Mouse (Mus musculus) Muller cell, postnatal 12 days (primary cell): ENCODE measurements at regions not wholly inside any gene's neighbourhood (a gene's known extent, or its start where the extent isn't known, plus 50 kb on each side); places are given as distances from the start of the nearest gene placed in this dataset.
A peak's percentile ranks its signal among the peaks of the same experiment; 100 is the strongest.

Source experiments
- DNase-seq: peaks from one replicate; pipeline ENCODE4 v3.0.0-alpha.2; 2015; ENCODE audit errors: inconsistent ontology term

DNA sequence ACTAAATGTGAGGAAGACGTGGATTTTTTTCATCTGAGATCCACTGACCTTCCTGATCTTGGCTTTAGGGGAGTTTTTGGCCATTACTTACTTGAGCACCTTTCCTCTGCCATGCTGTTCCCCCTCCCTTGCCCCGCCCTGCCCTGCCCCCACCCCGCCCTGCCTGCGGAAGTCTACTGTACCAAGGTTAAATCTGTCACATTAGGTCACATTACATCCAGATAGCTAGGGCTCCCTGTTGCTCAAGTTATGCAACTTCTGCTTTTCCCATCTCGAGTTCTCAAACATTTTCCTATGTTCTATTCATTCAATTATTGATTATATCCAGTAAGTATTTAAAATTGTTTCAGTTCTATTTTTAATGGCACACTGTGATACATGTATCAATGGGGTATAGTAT is 144.7 kb upstream of the Cnot2 start:
- no peak for DNase-seq

DNA sequence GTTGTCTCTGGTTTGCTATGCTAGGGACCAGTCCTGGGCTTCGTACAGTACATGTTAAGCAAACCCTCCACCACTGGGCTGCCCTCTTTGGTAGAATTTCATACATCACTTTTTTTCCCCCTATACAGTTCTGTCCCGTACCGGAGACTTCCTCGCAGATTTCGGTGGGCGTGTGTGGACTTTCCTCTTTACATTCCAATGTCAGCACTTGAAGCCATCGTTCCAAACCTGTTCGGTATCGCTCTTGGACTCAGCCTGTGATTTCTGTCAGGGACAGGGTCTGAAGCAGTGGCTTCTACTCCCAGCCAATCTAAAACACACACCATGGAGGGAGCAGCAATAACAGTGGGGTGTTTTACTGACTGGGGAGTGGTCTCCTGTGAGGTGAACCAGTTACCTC is 140.7 kb upstream of the Cnot2 start:
- no peak for DNase-seq

DNA sequence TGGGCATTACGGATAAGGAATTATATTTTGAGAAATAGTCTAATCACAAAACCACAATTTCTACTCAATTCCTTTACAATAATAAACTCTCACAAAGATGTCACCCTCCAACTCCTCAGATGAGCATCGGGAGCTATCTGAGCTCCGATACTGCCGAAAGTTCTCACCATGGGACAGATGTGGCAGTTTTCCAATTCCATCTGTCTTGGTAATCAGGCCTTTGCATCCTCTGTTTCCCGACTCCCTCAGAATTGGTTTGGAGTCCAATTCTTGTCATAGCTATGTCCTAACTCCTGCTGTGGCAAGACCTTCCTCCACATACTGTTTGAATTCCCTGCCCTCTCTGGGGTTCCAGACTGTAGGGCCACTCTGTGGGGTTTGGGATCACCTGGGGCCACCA is 138.3 kb upstream of the Cnot2 start:
- no peak for DNase-seq

DNA sequence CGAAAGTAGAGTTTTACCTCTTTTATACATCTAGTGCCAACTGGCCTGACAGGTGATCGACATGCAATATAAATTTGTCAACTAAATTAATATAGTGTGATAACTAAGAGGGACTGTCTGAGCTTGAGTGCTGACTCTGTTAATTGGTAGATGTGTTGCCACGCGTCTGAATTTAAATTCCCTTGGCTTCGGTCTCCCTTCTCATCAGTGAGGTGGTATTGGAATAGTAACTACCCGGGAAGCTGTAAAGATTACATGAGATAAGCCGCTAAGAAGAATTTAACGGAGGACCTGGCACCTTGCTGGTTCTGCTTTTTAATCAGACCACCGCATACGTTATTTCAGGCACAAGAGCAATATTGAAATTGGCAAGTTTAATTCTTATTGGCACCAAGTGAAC is 136.7 kb upstream of the Cnot2 start:
- no peak for DNase-seq

DNA sequence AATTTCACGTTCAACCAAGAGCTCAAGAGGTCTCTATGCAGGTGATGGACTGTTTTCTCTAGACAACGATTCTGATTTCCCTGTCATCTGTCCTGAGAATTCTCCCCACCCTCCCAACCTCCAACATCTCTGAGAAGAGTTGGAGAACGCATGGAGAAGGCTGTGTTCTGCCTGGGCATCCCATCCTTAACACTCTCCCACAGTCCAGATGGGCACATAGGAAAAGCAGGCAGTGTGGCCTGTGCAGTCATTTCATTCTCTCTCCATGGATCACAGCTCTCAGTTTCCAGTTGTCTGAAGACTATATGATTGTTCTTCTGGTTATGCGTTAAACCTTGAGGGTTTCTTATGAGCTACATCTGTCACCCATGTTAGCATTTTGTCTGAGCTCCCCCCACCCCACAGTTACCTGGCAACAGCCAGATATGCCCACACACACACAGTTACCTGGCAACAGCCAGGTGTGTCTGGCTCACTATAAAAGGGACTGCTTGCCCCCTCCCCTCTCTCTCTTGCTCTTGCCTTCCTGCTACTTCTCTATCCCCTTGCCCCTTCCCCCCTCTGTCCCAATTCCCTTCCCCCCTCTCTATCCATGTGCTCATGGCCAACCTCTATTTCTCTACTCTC is 135.8 kb upstream of the Cnot2 start:
- no peak for DNase-seq

DNA sequence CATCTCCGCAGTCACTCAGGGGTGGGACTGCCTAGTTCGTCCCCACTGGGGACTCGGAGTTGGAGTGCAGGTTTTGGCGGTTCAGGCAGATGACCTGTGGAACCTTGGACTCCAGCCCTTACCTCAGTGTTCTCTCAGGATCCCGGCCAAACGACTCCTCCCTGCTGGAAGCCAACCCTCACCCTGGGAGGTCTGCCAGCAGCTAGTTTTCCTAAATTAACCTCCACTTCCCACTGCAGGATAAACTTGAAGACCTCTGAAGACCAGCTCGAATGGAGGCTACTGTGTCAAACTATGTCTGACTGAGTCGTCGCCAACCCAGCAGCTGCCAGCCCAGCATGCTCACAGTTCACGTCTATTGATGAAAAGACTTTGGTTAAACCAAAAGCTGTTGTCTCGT is 132.1 kb upstream of the Cnot2 start:
- DNase-seq: no peak

DNA sequence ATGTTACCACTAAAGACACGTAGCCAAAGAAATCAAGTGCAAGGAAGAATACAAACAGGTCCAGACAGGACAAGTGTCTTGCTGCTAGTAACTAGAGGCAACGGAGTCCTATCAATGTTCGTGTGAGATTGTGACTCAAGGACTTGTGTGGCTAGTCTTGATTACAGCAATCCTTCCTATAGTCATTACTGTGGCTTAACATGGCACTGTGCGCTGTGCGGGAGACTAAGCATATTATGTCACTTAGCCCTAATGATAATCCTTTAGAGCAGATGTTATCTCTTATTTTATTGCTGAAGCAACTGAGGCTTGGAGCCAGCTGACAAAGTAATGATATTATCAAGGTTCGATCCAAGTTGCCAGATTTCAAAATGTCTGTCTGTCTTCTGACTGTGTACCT is 125.7 kb upstream of the Cnot2 start:
- DNase-seq: no peak

DNA sequence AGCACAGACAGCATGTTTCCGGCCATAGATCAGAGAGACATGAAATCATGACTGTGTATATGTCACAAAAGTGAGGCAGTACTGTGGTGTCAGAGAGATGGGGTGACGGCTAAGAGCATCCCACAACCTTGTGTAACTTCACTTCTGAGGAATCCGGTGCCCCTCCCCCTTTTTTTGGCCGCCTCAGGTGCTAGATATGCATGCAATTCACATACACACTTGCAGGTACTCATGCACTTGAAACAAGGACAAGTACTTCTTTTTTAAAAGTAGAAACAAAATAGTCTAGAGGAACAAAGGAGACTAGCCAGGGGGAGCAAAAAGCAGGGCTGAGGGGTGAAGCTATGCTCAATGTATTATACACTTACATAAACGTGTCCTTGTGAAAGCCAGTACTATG is 120.0 kb upstream of the Cnot2 start:
- DNase-seq: no peak

DNA sequence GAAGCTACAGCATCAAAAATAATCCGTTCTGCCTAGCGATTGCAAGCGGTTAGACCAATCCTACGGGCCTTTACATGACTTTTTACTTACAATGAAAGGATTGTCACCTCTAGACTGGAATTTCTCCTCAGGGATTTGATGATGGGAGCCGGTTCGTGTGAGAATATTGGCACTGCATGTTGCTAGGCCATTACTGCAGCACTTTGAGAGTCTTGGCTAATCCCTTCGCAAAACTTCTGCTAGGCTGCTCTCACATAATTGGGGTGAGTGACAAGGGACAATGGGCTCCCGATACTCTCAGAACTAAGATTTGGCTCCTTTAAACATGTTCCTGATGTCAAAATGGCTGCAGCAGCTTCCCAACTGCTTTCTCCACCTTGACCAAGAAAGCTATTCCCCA is 118.4 kb upstream of the Cnot2 start:
- DNase-seq: peak; percentile 42

DNA sequence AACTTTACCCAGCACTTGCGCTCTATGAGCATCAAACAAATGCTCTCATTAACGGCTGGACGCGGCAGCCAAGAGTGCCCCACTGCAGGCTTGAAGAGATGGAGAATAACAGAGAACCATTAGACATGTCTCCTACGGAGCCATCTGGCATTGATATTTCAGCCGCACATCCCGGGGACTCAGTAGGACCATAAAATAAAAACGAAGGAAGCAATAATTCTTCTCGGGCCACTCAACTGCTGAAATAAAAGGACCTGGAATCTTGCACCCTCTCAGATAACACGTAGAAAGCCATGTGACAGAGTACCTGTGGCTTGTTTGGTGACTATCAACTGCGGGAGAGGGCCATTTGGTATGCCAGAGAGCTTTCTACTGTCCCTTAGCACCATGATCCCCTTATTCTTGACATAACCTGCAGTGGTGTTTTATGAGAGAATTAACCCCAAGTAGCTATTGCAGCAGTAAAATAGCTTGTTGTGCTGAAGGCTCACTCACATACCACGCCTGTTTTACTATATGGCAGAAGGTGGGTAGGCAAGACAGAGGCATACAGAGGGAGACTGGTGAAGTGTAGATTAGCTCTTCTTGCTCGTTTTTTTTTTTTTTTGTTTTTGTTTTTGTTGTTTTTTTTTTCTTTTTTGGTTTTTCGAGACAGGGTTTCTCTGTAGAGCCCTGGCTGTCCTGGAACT is 116.5 kb upstream of the Cnot2 start:
- no peak for DNase-seq

DNA sequence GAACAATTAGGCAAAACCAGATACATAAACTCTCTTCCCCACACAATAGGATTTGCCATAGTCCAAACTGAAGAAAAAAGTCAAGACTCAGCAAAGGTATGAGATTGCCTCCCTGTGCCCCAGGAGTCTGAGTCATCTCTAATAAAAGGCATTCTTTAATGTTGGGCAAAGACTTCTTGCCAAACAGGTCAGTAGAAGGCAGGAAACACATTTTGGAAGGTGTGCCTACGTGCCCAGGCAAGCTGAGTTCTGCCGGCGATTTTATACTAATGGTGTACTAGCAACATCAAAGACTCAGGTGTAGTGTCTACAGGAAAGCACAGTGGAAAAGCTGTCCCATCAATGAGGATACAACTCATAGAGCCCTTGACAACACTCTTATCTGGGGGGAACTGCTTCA is 112.5 kb upstream of the Cnot2 start:
- DNase-seq: no peak

DNA sequence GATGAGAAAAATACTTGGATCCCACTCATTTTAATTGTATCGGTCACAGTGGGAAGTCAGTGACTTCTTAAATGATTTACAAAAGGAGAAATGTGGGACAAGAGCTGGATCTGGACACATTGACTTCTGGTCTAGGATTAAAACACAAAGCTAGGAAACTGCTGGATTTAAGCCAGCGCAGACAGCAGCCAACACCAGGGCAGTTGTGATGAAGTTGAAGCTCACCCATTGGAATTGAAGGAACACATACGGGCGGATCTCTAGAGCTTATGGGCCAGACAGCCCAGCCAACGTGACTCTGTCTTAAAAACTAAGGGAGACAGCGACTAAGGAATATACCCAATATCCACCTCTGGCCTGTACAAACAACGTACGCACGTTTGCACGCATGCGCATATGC is 105.4 kb upstream of the Cnot2 start:
- no peak for DNase-seq

DNA sequence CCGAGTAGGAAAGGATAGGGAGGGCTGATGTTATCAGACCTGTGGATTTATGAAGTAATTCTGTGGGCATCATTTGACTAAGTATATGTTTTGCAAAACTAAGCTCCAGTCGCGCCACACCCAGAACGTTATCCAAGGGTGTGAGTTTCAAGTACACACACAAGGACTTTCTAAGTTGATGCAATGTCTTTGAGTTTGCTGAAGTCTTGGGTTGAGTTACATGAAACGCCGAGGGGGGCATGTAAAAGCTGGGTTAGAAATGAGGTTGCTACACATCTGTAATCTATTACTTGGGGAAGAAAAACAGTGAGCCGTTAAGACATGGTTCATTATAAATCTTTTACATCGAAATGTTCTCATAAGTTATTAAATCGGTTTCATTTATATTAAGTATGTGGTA is 102.1 kb upstream of the Cnot2 start:
- no peak for DNase-seq

DNA sequence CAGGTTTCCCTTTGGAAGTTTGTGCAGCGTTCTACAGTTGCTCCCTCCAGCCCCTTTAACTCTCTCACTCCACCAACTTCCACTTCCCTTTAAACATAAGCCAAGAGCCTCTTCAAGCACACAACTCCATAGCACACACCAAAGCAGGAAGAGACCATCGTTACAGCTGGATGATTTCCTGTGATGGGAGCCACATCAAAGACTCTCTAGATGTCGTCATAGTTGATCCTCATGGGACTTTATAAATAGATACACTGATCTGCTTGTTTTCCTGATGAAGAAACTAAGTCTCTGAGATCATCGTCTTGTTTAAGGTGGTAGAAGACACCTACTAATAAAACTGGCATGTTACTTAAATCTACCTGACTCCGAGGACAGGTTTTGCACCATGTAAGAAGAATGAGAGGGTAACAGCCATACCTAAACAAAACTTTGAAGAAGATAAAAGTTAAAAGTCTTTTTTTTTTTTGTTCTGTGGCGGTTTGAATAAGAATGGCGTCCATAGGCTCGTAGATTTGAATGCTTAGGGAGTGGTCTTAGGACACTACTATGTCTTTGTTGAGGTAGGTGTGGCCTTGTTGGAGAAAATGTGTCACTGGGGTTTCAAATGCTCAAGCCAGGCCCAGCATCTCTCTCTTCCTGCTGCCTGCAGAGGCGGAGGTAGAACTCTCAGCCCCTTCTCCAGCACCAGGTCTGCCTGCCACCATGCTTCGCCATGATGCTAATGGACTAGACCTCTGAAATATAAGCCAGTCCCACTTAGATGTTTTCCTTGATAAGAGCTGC is 97.8 kb upstream of the Cnot2 start:
- no peak for DNase-seq

DNA sequence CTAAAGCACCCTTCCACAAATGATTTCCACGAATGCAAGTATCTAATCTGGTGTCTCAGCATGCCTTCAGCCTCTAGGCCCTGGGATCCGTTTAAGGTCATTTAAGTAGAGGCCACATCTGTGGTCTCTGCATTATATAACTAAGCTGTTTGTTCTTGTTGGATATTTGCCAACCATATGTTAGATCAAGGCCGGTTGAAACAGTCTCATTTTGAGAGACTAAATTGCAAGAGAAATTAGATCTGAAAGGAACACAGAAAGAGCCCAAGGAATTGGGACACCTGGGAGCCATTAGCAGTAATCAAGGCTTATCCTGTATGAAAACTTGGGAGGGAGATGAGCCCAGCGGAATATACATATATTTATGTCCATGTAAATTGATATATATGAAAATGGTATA is 96.6 kb upstream of the Cnot2 start:
- no peak for DNase-seq

DNA sequence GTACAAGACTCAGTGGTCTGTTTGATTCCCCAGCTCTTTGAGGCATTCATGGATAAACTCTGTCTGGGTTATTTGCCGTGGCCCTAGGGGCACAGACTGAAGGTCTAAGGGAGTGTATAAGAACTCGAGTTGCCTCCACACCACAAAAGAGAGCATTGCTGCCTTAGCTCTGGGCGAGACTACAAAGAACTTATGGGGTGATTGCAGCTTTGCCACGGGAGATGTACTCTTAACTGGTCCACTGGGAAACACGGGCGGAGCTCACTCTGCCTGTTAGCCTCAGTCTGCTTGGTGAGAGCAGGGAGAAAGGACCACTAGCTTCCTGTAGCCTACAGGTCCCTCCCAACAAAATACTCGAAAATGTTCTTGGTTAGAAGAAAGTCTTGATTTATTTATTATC is 93.9 kb upstream of the Cnot2 start:
- no peak for DNase-seq

DNA sequence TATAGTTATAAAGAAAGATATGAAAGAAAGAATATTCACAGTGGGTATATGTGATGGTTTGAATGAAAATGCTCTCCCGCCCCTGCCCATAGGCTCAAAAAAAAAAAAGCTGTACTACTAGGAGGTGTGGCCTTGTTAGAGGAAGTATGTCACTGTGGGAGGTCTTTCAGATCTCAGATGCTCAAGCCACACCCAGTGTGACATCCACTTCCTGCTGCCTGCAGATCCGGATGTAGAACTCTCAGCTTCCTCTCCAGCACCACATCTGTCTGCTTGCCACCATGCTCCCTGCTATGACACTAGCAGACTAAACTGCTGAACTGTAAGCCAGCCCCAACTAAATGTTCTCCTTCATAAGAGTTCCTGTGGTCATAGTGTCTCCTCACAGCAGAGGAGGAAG is 93.0 kb upstream of the Cnot2 start:
- DNase-seq: no peak

DNA sequence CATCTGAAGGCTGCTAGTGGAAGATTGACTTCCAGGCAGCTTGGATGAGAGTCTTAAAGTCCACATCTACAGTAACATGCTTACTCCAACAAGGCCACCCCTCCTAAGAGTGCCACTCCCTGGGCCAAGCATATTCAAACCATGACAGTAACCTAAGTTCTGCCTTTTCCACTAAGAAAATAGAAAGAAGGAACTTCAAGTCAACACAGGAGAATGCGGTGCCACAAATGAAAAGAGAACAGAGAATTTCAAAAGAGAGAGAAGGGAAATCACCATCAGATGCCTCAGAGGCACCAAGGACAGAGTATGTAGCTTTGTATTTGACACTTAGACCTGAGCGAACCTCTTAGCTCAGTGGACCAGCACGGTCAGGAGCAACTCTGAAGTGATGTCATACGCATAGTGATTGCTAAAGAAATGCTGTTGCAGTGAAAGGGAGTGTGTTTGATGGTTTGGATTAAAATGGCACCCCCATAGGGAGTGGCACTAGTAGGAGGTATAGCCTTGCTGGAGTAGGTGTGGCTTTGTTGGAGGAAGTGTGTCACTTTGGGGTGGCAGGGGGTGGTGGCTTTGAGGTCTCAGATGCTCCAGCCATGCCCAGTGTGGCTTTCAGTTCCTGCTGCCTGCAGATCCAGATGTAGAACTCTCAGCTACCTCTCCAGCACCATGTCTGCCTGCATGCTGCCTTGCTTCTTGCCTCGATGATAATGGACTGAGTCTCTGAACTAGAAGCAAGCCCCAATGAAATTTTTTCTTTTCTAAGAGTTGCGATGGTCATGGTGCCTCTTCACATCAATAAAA is 77.1 kb upstream of the Cnot2 start:
- no peak for DNase-seq

DNA sequence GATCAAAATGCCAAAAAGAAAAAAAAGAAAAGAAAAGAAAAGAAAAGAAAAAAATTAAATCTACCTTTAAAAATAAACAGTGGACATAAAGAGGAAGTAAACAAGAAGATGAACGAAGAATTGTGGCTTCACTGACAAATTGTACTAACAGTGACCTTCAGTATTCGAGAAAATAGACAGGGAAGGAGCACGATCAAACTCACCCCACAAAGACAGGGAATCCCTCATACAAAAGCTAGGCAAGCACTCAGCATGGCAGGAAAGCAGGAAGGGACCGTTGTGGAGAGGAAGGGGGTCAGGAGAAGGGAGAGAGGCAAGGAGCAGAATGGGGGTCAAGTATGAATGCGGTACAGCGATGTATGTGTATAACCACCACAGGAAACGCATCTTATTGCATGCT is 74.6 kb upstream of the Cnot2 start:
- no peak for DNase-seq

DNA sequence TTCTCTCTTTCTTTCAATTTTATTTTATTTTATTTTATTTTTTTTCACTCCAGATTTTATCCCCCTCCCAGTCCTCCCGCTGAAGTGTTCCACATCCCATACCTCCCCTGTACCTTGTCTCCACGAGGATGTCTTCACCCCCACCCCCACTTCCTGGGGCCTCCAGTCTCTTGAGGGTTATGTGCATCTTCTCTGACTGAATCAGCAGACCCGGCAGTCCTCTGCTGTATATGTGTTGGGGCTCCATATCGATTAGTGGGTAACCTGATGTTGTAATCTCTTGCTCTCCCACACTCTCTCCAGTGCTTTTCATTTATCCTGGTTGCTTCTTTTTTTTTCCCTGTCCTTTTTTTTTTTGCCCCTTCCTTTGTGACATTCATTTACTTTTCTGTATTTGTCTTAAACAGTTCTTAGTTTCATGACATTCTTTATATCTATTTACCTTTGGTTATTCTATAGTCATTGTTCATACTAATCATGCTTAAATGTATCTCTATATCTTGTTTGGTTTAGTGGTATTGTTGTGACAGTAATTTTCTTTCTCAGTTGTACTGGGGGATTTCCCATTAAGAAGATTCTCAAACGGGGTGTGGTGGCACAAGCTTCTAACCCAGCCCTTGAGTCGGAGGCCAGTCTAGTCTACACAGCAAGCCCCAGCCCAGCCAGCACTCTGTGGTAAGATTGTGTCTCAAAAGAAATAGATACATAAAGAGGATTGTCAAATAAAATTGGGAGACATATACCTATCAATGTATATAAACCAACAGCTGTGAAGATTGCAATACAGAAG is 73.9 kb upstream of the Cnot2 start:
- no peak for DNase-seq

DNA sequence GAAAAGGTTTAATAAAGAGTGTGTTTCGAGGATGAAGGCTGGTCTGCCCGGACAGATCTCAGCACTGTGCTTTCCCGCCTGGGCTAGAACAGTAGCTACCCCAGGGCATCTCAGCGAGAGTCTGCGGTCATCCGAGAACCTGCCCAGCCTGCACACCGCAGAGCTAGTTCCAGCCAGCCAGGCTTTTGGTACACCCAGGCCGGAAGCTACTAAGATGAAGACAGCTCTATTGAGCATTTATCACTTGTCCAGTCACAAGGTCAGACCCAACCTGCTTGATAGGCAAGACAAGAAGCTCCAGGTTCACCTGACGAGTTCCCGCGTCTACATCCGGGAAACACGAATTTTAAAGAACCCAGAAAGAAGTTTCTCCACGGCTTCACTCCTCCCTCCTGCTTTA is 72.8 kb upstream of the Cnot2 start:
- no peak for DNase-seq

DNA sequence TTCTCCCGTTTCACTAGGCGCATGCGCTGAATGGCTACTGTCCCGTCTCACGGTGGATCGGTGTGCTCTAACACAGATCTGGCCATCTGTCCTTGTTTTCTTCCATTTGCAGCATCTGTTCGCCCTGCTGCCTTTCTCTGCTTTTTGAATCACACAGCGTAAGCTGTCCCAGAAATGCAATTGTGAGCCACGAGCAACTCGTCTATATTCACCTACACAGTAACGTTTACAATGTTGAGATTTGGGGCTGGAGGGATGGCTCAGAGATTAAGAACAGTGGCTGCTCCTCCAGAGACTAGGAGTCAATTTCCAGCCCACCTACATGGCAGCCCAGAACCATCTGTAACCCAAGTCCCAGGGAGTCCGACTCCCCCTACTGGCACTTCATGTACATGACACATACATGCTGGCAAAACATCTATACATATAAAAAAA is 72.2 kb upstream of the Cnot2 start:
- no peak for DNase-seq
